Mouse (Mus musculus) ES-CJ7 (cell line): ENCODE results near the gene Galnt14.
A peak's percentile ranks its signal among the peaks of the same experiment; 100 is the strongest.

Source experiments
- DNase-seq: peaks from one replicate; pipeline ENCODE4 v3.0.0; 2011; ENCODE audit warnings: low read depth, low spot score

Gene Galnt14

GRCm38 (mm10) chr17:73710042-73710911, at the start of gene Galnt14:
TSS of gene Galnt14 (minus strand) at chr17:73710453.
- DNase-seq: peak; percentile 53

GRCm38 (mm10) chr17:73743681-73744311, 33.5 kb upstream of the Galnt14 start:
- peak; percentile 80 for DNase-seq

GRCm38 (mm10) chr17:73723885-73724682, 13.8 kb upstream of the Galnt14 start:
- DNase-seq: peak; percentile 12

- DNase-seq: no peak
Measured at GRCm38 (mm10) chr17:73719021-73719748, 8.9 kb upstream of the Galnt14 start.

- DNase-seq: no peak
Measured at GRCm38 (mm10) chr17:73716684-73717083, 6.4 kb upstream of the Galnt14 start.

GRCm38 (mm10) chr17:73714440-73715221, 4.4 kb upstream of the Galnt14 start:
- DNase-seq: no peak

- no peak for DNase-seq
Measured at GRCm38 (mm10) chr17:73713347-73713746, 3.1 kb upstream of the Galnt14 start.

- no peak for DNase-seq
Measured at GRCm38 (mm10) chr17:73711919-73712318, 1.7 kb upstream of the Galnt14 start.

GRCm38 (mm10) chr17:73709131-73710041, 867 bp downstream of the Galnt14 start:
- peak; percentile 29 for DNase-seq

GRCm38 (mm10) chr17:73708451-73708850, 1.8 kb downstream of the Galnt14 start:
- no peak for DNase-seq

- no peak for DNase-seq
Measured at GRCm38 (mm10) chr17:73703571-73703970, 6.7 kb downstream of the Galnt14 start.

- DNase-seq: no peak
Measured at GRCm38 (mm10) chr17:73701016-73701415, 9.2 kb downstream of the Galnt14 start.

GRCm38 (mm10) chr17:73699881-73700280, 10.4 kb downstream of the Galnt14 start:
- no peak for DNase-seq

GRCm38 (mm10) chr17:73694206-73694952, 15.9 kb downstream of the Galnt14 start:
- DNase-seq: no peak

GRCm38 (mm10) chr17:73688261-73688660, 22.0 kb downstream of the Galnt14 start:
- DNase-seq: no peak

- DNase-seq: no peak
Measured at GRCm38 (mm10) chr17:73686292-73686691, 24.0 kb downstream of the Galnt14 start.

GRCm38 (mm10) chr17:73684746-73685145, 25.5 kb downstream of the Galnt14 start:
- DNase-seq: no peak

- no peak for DNase-seq
Measured at GRCm38 (mm10) chr17:73671921-73672320, 38.3 kb downstream of the Galnt14 start.

- no peak for DNase-seq
Measured at GRCm38 (mm10) chr17:73670048-73670447, 40.2 kb downstream of the Galnt14 start.
